Mouse (Mus musculus) midbrain, postnatal 0 days (tissue): Measurements from ENCODE around the gene Rnf144b. TPM values are rescaled to one million over a fixed set of nuclear protein-coding genes. Genes with fewer than 3 reads are reported as not detected.

Source experiments
- ATAC-seq: fragments of 200-750 bp; cut with Nextera tagmentation; 2 replicates; pipeline ENCODE4 v1.8.0; 2017; ENCODE audit warnings: moderate number of reproducible peaks, mild to moderate bottlenecking, moderate TSS enrichment, moderate library complexity; ENCODE audit not compliant: low FRiP score
- DNase-seq: peaks from one replicate; pipeline ENCODE4 v3.0.0-alpha.2; 2015; ENCODE audit warnings: low spot score
- H3K27ac ChIP-seq: fragments of 300-500 bp; sonication (generic); 2 replicates; pipeline ENCODE4 v1.5.1; 2014; ENCODE audit warnings: low read depth, mild to moderate bottlenecking, low read length, mixed read lengths
- H3K27me3 ChIP-seq: fragments of 300-500 bp; sonication (generic); 2 replicates; pipeline ENCODE4 v1.6.1; 2014; ENCODE audit warnings: low read length, control low read depth, mixed read lengths; ENCODE audit not compliant: insufficient read depth
- H3K36me3 ChIP-seq: fragments of 300-500 bp; sonication (generic); 2 replicates; pipeline ENCODE4 v1.6.1; 2014; ENCODE audit warnings: low read length, control low read depth, mixed read lengths; ENCODE audit not compliant: insufficient read depth
- H3K4me1 ChIP-seq: fragments of 300-500 bp; sonication (generic); 2 replicates; pipeline ENCODE4 v1.6.1; 2014; ENCODE audit warnings: mild to moderate bottlenecking, control low read depth, antibody characterized with exemption, low read length, mixed read lengths; ENCODE audit not compliant: insufficient read depth
- H3K4me2 ChIP-seq: fragments of 300-500 bp; sonication (generic); 2 replicates; pipeline ENCODE4 v1.6.1; 2014; ENCODE audit warnings: low read depth, mild to moderate bottlenecking, low read length, mixed read lengths; ENCODE audit not compliant: poor library complexity, severe bottlenecking
- H3K4me3 ChIP-seq: fragments of 300-500 bp; sonication (generic); 2 replicates; pipeline ENCODE4 v1.5.1; 2014; ENCODE audit warnings: low read depth, mild to moderate bottlenecking, low read length, moderate library complexity
- H3K9ac ChIP-seq: fragments of 300-500 bp; sonication (generic); replicated peaks from 2 replicates; pipeline ENCODE4 v1.6.1; 2014; ENCODE audit warnings: mild to moderate bottlenecking, low read length, moderate library complexity, mixed read lengths; ENCODE audit not compliant: poor library complexity, severe bottlenecking
- H3K9me3 ChIP-seq: fragments of 300-500 bp; sonication (generic); 2 replicates; pipeline ENCODE4 v1.6.1; 2016; ENCODE audit warnings: low read length, control low read depth
- CTCF ChIP-seq: IDR thresholded peaks from 2 replicates; pipeline ENCODE4 v1.5.1; 2016; ENCODE audit warnings: antibody characterized with exemption, mild to moderate bottlenecking
- WGBS: fragments of 180-500 bp; shearing (Covaris S2); extraction: QIAGEN DNeasy Blood & Tissue Kit; methylation state at CpG from one replicate; pipeline ENCODE4 v1.1.7; 2014; 5-methylcytosine and 5-hydroxymethylcytosine counted together
- polyA plus RNA-seq: library from polyadenylated mRNA; unstranded; fragments of >200 nt; fragmentation: Nextera tagmentation; extraction: Ambion mirVana; gene quantifications from 2 replicates; pipeline ENCODE4 v1.2.1, GENCODE M21; 2015
- total RNA-seq: library from RNA; depleted of rRNA; stranded (reverse); fragments of >200 nt; gene quantifications from 2 replicates; pipeline ENCODE4 v1.2.3, GENCODE M21; 2014; rRNA removed

Gene Rnf144b
- total RNA-seq (4.1 TPM in 2 replicates), polyA plus RNA-seq (1.8 and 1.9 TPM in 2 replicates)

- peak within 1 kb of the TSS; percentile 51 for H3K4me3 ChIP-seq
- TF ChIP-seq CTCF: no peak
- H3K36me3 ChIP-seq: no peaks in the 10 kb centered on the region
- H3K27me3 ChIP-seq: no peaks in the 10 kb centered on the region
- H3K9me3 ChIP-seq: no peaks in the 10 kb centered on the region
- peak within 1 kb of the TSS; percentile 95 for H3K4me2 ChIP-seq
- DNase-seq: peak; percentile 5
- peak within 1 kb of the TSS; percentile 51 for H3K9ac ChIP-seq
- ATAC-seq: no peak; the same call in 1 of the 2 replicates
- H3K27ac ChIP-seq: no peak within 1 kb of the TSS
- no peaks in the 10 kb centered on the region for H3K4me1 ChIP-seq
- 3% methylated on average over 55 of the region's 55 CpGs for WGBS
These were observed at the start of gene Rnf144b for GRCm38 (mm10) chr13:47122537-47123430. Gene Rnf144b, plus strand, starts transcription at chr13:47122656.

DNA sequence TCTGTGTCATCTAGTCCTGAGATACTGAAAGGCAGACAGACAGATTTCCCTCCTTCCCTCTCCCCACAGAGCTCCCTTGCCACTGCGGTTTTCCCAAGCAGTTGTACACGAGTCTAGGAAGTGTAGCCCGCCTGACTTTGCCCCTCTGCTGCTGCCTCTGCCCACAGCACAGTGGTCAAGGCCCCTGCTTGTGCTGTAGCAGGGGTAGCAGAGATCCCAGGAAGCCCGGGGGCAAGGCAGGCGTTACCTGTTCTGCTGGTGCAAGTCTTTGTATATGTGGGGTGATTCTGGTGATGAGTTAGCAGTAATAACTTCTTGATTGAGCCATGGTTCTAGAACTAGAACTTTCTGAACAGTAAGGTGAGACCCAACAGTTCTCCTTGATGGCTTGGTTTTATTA is 46.3 kb upstream of the Rnf144b start:
- no peak for TF ChIP-seq CTCF
- 92% methylated on average over 5 of the region's 5 CpGs for WGBS
- H3K4me2 ChIP-seq: no peak overlapping the region
- H3K9ac ChIP-seq: no peak overlapping the region
- H3K4me3 ChIP-seq: no peak overlapping the region
- H3K9me3 ChIP-seq: no peaks in the 10 kb centered on the region
- H3K4me1 ChIP-seq: no peaks in the 10 kb centered on the region
- no peak for DNase-seq
- H3K27me3 ChIP-seq: no peaks in the 10 kb centered on the region
- ATAC-seq: no peak
- peaks cover 82% of the 10 kb centered on the region for H3K36me3 ChIP-seq
- H3K27ac ChIP-seq: no peak overlapping the region

- Histone ChIP-seq H3K4me2 (no peak overlapping the region), H3K27ac (no peak overlapping the region), H3K36me3 (peaks cover 78% of the 10 kb centered on the region), H3K9ac (no peak overlapping the region), H3K27me3 (no peaks in the 10 kb centered on the region), H3K9me3 (no peaks in the 10 kb centered on the region), H3K4me1 (no peaks in the 10 kb centered on the region), H3K4me3 (no peak overlapping the region)
- DNase-seq (no peak), ATAC-seq (no peak)
- no peak for TF ChIP-seq CTCF
These were observed 45.1 kb upstream of the Rnf144b start for GRCm38 (mm10) chr13:47077367-47077766.

- WGBS: 76% methylated on average over 5 of the region's 5 CpGs
These were observed 43.7 kb upstream of the Rnf144b start for GRCm38 (mm10) chr13:47078799-47079198.

GRCm38 (mm10) chr13:47080905-47081505 is 41.5 kb upstream of the Rnf144b start:
- Histone ChIP-seq H3K27me3 (no peaks in the 10 kb centered on the region), H3K4me2 (no peak overlapping the region), H3K4me1 (no peaks in the 10 kb centered on the region), H3K4me3 (no peak overlapping the region), H3K36me3 (peaks cover 55% of the 10 kb centered on the region), H3K9me3 (no peaks in the 10 kb centered on the region), H3K9ac (no peak overlapping the region), H3K27ac (no peak overlapping the region)
- no peak for DNase-seq
- ATAC-seq: no peak
- 88% methylated on average over 4 of the region's 4 CpGs for WGBS
- peak; percentile 56 for TF ChIP-seq CTCF

More at GRCm38 (mm10) chr13:47078799-47079198, 43.7 kb upstream of the Rnf144b start:
- DNase-seq (no peak), ATAC-seq (no peak)
- H3K36me3 ChIP-seq: peaks cover 67% of the 10 kb centered on the region
- peak; percentile 53 for TF ChIP-seq CTCF
- H3K4me1 ChIP-seq: no peaks in the 10 kb centered on the region
- no peaks in the 10 kb centered on the region for H3K9me3 ChIP-seq
- H3K27me3 ChIP-seq: no peaks in the 10 kb centered on the region
- no peak overlapping the region for H3K4me3 ChIP-seq
- H3K9ac ChIP-seq: no peak overlapping the region
- H3K4me2 ChIP-seq: no peak overlapping the region
- H3K27ac ChIP-seq: no peak overlapping the region

DNA sequence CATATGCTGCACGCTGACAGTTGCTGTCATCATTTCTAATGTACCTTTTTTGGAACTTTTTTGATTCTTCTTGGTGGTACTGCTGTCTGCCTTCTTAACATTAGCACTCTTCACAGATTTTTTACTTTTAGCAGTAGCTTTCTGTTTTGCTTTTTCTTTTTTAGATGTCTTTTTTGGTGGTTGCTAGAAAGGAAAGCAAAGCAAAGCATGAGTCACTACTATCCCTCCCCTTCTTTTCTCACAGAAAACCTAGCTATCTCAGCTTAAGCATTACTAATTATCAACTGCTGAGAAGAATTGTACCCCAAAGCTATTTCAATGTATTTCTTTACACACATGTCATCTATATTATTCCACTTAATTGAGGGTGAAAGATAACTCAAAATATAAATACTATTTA is 34.0 kb upstream of the Rnf144b start:
- no peaks in the 10 kb centered on the region for H3K9me3 ChIP-seq
- H3K4me3 ChIP-seq: no peak overlapping the region
- no peaks in the 10 kb centered on the region for H3K27me3 ChIP-seq
- WGBS: 84% methylated on average over 1 of the region's 1 CpGs
- H3K4me2 ChIP-seq: no peak overlapping the region
- H3K36me3 ChIP-seq: peaks cover 17% of the 10 kb centered on the region; the same call in 1 of the 2 replicates
- ATAC-seq (no peak), DNase-seq (no peak)
- no peak for TF ChIP-seq CTCF
- H3K9ac ChIP-seq: no peak overlapping the region
- no peak overlapping the region for H3K27ac ChIP-seq
- no peaks in the 10 kb centered on the region for H3K4me1 ChIP-seq
